Mouse (Mus musculus): Measurements from ENCODE around the gene Sapcd2. TPM values are rescaled to one million over a fixed set of nuclear protein-coding genes. Genes with fewer than 3 reads are reported as not detected.
A peak's percentile ranks its signal among the peaks of the same experiment; 100 is the strongest.

The Sapcd2 gene
- polyA plus RNA-seq, 1 experiment from 2014 or later: 74.6 TPM

GRCm38 (mm10) chr2:25391266-25391665 lies 19.1 kb downstream of the Sapcd2 start:
- Histone ChIP-seq H3K9me3 (no peaks in the 10 kb centered on the region), H3K4me1 (peaks cover 13% of the 10 kb centered on the region), H3K27ac (replicated peaks) (no peak overlapping the region), H3K36me3 (replicated peaks) (no peaks in the 10 kb centered on the region), H3K27me3 (replicated peaks; ENCODE audit: low read depth, poor library complexity, severe bottlenecking) (peaks cover 28% of the 10 kb centered on the region), H3K4me3 (no peak overlapping the region)
- DNase-seq (ENCODE audit: low spot score): no peak
- WGBS: 73% methylated on average over 5 of the region's 5 CpGs

DNA sequence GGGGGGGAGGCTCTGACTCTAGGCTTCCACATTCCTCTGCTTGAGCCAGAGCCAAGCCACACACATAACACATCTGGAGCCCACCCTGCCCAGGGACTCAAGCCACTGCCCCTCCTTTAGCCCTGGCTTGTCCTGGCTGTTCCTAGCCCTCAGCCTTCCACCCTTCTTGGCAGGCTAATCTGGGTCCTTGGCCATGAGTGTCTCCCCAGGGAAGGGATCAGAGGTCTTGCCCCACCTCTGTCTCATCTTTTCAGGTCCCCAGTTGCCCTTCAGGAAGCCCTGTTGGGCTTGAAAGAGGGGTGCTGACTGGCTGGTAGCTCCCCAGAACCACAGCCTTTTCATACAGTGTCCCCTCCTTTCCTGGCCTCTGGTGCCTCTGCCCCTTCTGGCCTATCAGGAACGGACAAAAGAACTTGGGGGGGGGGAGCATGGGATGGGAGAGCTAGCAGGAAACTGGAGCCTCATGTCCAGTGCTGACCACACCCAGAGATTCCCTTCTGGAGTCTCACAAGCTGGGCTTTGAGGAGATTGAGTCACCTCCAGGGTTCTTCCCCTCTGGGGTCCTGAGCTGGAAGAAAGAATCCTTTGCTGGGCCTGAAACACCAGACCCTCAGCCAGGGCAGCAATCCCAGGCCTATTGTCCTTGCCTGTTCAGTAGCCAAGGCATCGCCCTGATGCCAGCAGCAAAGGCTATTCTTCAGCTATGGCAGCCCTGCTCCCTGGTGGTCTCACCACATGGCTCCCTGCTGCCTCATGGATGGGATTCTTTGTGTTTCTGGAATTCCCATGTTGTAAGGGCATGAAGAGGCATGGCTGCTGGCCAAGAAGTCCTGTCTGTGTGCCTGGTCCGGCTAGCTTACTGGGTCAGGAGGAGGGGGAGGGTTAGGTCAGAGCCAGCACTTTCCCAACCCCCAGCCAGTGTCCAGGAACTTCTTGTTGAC lies 22.4 kb downstream of the Sapcd2 start:
- H3K9me3 ChIP-seq: no peaks in the 10 kb centered on the region
- no peak for DNase-seq (ENCODE audit: low spot score)
- peaks cover 20% of the 10 kb centered on the region for H3K4me1 ChIP-seq
- peaks cover 60% of the 10 kb centered on the region for H3K27me3 ChIP-seq (replicated peaks; ENCODE audit: low read depth, poor library complexity, severe bottlenecking)
- H3K4me3 ChIP-seq: no peak overlapping the region
- 40% methylated on average over 3 of the region's 3 CpGs for WGBS
- no peak overlapping the region for H3K27ac ChIP-seq (replicated peaks)
- no peaks in the 10 kb centered on the region for H3K36me3 ChIP-seq (replicated peaks)

DNA sequence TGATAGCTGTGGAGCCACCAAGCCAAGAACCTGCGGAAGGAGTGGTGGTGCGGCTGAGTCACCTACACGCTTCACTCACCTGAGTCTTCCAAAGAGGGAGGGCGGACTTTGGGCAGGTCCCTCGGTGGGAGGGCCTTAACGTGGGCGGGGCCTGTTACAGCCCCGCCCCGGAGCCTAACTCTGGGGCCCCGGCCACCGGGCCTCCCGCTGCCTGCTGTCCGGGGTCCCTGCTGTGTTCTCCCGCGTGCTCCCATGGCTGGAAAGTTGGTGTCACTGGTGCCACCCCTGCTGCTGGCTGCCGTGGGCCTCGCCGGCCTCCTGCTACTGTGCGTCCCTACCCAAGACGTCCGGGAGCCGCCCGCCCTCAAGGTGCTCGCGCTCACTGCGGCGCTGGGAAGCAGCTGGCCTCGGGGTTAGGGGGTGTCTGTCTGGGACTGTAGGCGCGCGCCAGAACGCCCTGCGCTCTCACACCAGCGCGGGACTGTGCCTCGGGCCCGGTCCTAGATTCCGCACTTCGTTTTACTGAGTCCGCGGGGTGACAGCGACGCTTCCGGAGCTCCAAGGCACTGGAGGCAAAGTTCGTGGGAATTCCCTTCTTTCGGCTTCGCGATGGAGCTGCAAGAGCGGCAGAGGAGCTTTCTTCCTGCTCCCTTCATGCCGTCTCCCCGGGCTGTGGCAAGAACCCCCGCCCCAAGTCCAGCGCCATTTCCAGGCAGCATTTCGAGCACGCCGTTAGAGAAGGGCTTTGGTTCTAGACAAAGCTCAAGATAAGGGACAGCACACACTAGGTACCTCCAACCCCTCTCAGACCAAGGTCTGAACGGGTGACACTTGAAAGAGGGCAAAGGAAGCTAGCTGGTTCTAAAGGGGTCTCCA lies 23.8 kb downstream of the Sapcd2 start, which contains the start of gene Entpd2:
TSS of gene Entpd2 (plus strand) at position 154 of the 876 bp plus-strand sequence.
- DNase-seq (ENCODE audit: low spot score): peak; percentile 46
- Histone ChIP-seq H3K4me3 (peak within 1 kb of the TSS; percentile 59), H3K36me3 (replicated peaks) (no peaks in the 10 kb centered on the region), H3K27ac (replicated peaks) (peak within 1 kb of the TSS; percentile 24; the same call in 1 of the 2 replicates), H3K9me3 (no peaks in the 10 kb centered on the region), H3K4me1 (peaks cover 25% of the 10 kb centered on the region), H3K27me3 (replicated peaks; ENCODE audit: low read depth, poor library complexity, severe bottlenecking) (peaks cover 74% of the 10 kb centered on the region)
- WGBS: 2% methylated on average over 57 of the region's 57 CpGs

GRCm38 (mm10) chr2:25396597-25396983 lies 24.5 kb downstream of the Sapcd2 start:
- peaks cover 25% of the 10 kb centered on the region for H3K4me1 ChIP-seq
- H3K36me3 ChIP-seq (replicated peaks): no peaks in the 10 kb centered on the region
- DNase-seq (ENCODE audit: low spot score): no peak
- no peaks in the 10 kb centered on the region for H3K9me3 ChIP-seq
- H3K27me3 ChIP-seq (replicated peaks; ENCODE audit: low read depth, poor library complexity, severe bottlenecking): peaks cover 81% of the 10 kb centered on the region
- 31% methylated on average over 3 of the region's 3 CpGs for WGBS
- no peak overlapping the region for H3K27ac ChIP-seq (replicated peaks)
- H3K4me3 ChIP-seq: no peak overlapping the region; the same call in 1 of the 2 replicates

- no peak for DNase-seq (ENCODE audit: low spot score)
- 26% methylated on average over 1 of the region's 1 CpGs for WGBS
- Histone ChIP-seq H3K4me3 (no peak overlapping the region), H3K27ac (replicated peaks) (no peak overlapping the region), H3K4me1 (peaks cover 25% of the 10 kb centered on the region), H3K9me3 (no peaks in the 10 kb centered on the region), H3K36me3 (replicated peaks) (no peaks in the 10 kb centered on the region), H3K27me3 (replicated peaks; ENCODE audit: low read depth, poor library complexity, severe bottlenecking) (peaks cover 85% of the 10 kb centered on the region)
Measured at GRCm38 (mm10) chr2:25397010-25397409, 24.9 kb downstream of the Sapcd2 start.

DNA sequence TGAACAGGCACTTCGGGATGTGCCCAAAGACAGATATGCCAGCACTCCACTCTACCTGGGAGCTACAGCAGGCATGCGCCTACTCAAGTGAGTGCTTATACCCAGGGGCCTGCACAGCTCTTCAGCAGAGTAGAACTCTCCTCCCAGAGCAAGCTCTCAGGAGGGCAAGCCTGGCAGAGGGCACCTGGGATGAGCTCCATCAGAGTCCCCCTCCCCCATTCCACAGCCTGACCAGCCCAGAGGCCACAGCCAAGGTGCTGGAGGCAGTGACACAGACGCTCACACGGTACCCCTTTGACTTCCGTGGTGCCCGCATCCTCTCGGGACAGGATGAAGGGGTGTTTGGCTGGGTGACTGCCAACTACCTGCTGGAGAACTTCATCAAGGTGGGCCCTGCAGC lies 25.9 kb downstream of the Sapcd2 start:
- Histone ChIP-seq H3K4me1 (peaks cover 34% of the 10 kb centered on the region), H3K27me3 (replicated peaks; ENCODE audit: low read depth, poor library complexity, severe bottlenecking) (peaks cover 96% of the 10 kb centered on the region), H3K9me3 (no peaks in the 10 kb centered on the region), H3K27ac (replicated peaks) (no peak overlapping the region), H3K4me3 (no peak overlapping the region), H3K36me3 (replicated peaks) (no peaks in the 10 kb centered on the region)
- no peak for DNase-seq (ENCODE audit: low spot score)
- WGBS: 86% methylated on average over 7 of the region's 7 CpGs

DNA sequence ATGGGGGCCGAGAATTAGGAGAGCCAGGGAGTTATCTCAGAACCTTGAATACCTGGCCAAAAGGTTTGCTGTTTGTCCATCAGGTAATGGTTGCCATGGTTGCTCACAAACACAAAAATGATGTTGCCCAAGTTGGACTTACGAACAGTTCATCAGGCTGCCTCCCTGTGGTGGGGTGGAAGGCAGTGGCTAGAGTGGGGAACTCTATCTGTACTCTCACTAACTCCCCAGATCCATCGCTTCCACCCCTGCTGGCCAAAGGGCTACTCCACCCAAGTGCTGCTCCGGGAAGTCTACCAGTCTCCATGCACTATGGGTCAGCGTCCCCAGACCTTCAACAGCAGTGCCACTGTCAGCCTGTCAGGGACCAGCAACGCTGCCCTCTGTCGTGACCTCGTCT lies 26.9 kb downstream of the Sapcd2 start, which contains the start of gene Npdc1:
TSS of gene Npdc1 (plus strand) at position 301 of the 400 bp plus-strand sequence.
- Histone ChIP-seq H3K9me3 (no peaks in the 10 kb centered on the region), H3K27me3 (replicated peaks; ENCODE audit: low read depth, poor library complexity, severe bottlenecking) (peaks cover 100% of the 10 kb centered on the region), H3K4me3 (no peak within 1 kb of the TSS), H3K27ac (replicated peaks) (no peak within 1 kb of the TSS), H3K36me3 (replicated peaks) (no peaks in the 10 kb centered on the region), H3K4me1 (peaks cover 43% of the 10 kb centered on the region)
- DNase-seq (ENCODE audit: low spot score): no peak
- 70% methylated on average over 8 of the region's 8 CpGs for WGBS

DNA sequence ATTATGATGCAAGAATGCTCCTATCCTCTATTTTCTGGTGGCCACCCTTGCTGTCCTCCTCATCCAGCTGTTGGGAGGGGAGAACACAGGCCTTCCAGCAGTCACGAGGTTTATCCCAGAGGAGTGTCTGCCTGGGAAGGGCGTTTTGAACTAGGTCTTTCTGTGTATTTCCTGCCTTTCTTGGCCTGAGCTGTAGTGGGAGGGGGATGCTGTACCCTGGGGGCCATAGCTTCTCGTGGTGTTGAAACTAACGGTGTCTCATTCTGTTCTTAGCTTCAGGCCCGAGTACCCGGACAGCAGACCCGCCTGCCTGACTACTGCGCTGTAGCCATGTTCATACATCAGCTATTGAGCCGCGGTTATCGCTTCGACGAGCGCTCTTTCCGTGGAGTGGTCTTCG lies 28.2 kb downstream of the Sapcd2 start:
- H3K4me3 ChIP-seq: peak overlapping the region; percentile 28; the same call in 1 of the 2 replicates
- no peak overlapping the region for H3K27ac ChIP-seq (replicated peaks)
- 24% methylated on average over 16 of the region's 16 CpGs for WGBS
- peaks cover 99% of the 10 kb centered on the region for H3K27me3 ChIP-seq (replicated peaks; ENCODE audit: low read depth, poor library complexity, severe bottlenecking)
- no peak for DNase-seq (ENCODE audit: low spot score)
- H3K4me1 ChIP-seq: peaks cover 40% of the 10 kb centered on the region
- H3K9me3 ChIP-seq: no peaks in the 10 kb centered on the region
- H3K36me3 ChIP-seq (replicated peaks): no peaks in the 10 kb centered on the region

DNA sequence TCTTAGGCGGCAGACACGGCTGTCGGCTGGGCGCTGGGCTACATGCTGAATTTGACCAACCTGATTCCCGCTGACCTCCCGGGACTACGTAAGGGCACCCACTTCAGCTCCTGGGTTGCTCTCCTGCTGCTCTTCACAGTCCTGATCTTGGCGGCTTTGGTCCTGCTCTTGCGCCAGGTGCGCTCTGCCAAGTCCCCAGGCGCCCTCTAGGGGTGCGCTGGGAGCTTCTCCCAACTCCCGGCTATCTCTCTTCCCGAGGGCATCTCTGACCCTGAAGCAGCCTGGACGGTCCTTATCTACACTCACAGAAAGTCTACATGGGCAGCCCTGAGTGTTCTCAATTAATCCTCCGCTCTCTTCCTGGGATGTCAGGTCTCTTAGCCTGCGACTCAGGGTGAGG lies 28.6 kb downstream of the Sapcd2 start:
- WGBS: 4% methylated on average over 17 of the region's 17 CpGs
- peak; percentile 41 for DNase-seq (ENCODE audit: low spot score)
- peaks cover 97% of the 10 kb centered on the region for H3K27me3 ChIP-seq (replicated peaks; ENCODE audit: low read depth, poor library complexity, severe bottlenecking)
- no peaks in the 10 kb centered on the region for H3K9me3 ChIP-seq
- peak overlapping the region; percentile 28; the same call in 1 of the 2 replicates for H3K4me3 ChIP-seq
- H3K4me1 ChIP-seq: peaks cover 35% of the 10 kb centered on the region
- H3K27ac ChIP-seq (replicated peaks): no peak overlapping the region
- H3K36me3 ChIP-seq (replicated peaks): no peaks in the 10 kb centered on the region

- H3K4me3 ChIP-seq: peak overlapping the region; percentile 68
- H3K27me3 ChIP-seq (replicated peaks; ENCODE audit: low read depth, poor library complexity, severe bottlenecking): peaks cover 85% of the 10 kb centered on the region
- WGBS: 1% methylated on average over 13 of the region's 13 CpGs
- no peaks in the 10 kb centered on the region for H3K9me3 ChIP-seq
- H3K27ac ChIP-seq (replicated peaks): peak overlapping the region; percentile 72; the same call in 1 of the 2 replicates
- no peaks in the 10 kb centered on the region; the same call in 1 of the 2 replicates for H3K36me3 ChIP-seq (replicated peaks)
- peak; percentile 88 for DNase-seq (ENCODE audit: low spot score)
- peaks cover 23% of the 10 kb centered on the region for H3K4me1 ChIP-seq
Measured at GRCm38 (mm10) chr2:25402377-25402971, 30.4 kb downstream of the Sapcd2 start.

- H3K27ac ChIP-seq (replicated peaks): peak overlapping the region; percentile 72
- DNase-seq (ENCODE audit: low spot score): peak; percentile 62
- 1% methylated on average over 54 of the region's 54 CpGs for WGBS
- H3K4me3 ChIP-seq: peak overlapping the region; percentile 68
- peaks cover 23% of the 10 kb centered on the region for H3K4me1 ChIP-seq
- peaks cover 3% of the 10 kb centered on the region; the same call in 1 of the 2 replicates for H3K36me3 ChIP-seq (replicated peaks)
- H3K27me3 ChIP-seq (replicated peaks; ENCODE audit: low read depth, poor library complexity, severe bottlenecking): peaks cover 79% of the 10 kb centered on the region
- H3K9me3 ChIP-seq: no peaks in the 10 kb centered on the region
Measured at GRCm38 (mm10) chr2:25402972-25403601, 31.0 kb downstream of the Sapcd2 start.
